Mouse (Mus musculus) stomach, postnatal 0 days (tissue): ENCODE measurements around the gene Tubgcp2.

Experiments
- CTCF ChIP-seq: IDR thresholded peaks from 2 replicates; pipeline ENCODE4 v1.5.1; 2016; ENCODE audit warnings: antibody characterized with exemption, low read depth, mild to moderate bottlenecking, moderate library complexity
- EP300 ChIP-seq: optimal IDR thresholded peaks from 2 replicates; pipeline ENCODE3; 2016; ENCODE audit warnings: antibody characterized with exemption

DNA sequence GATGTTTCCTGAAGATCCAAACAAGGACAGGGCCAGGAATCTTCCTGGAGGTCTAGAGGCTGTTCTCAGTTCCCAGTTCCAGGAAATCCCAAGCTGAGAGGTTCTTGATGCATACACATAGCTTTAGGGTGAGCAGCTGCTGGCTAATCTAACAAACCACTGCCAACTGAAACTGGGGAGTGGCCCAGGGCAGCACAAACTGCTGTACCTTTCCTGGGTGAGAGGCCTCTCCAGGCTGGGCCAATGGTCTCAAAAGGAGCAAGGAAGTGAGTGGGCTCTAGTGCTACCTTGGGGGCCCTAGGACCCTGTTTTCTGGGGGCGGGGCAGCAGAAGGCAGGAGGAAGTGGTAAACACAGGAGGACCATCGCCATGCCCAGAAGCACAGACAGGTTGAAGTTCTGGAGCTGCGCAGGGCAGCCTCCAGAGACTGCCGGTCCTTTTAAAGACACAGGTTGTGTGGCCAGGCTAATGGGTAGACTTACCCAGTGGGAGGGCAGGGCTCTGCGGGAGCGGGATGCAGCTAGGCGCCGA is 45.5 kb downstream of the Tubgcp2 start:
- TF ChIP-seq CTCF (no peak), EP300 (no peak)
